Mouse (Mus musculus) MEL-GATA-1-ER (cell line): ENCODE measurements around the gene Mybl2.
"Not testable (repeated sequence)": the region's sequence is repeated elsewhere in the genome, so short reads cannot be mapped to it uniquely, and the experiment has no call there.

Experiments
- DNase-seq: peaks from one replicate; pipeline ENCODE4 v3.0.0-alpha.2; 2012; ENCODE audit warnings: low read depth; ENCODE audit errors: extremely low read depth

Gene Mybl2

GRCm38 (mm10) chr2:163054335-163054840 lies at the start of gene Mybl2:
Gene Mybl2 (plus strand): TSS chr2:163054687.
- DNase-seq, result peak; percentile 90

- DNase-seq, result no peak
Observed at GRCm38 (mm10) chr2:163007299-163007698, 47.2 kb upstream of the Mybl2 start.

- DNase-seq, result peak; percentile 58
Observed at GRCm38 (mm10) chr2:163016916-163017743, 37.4 kb upstream of the Mybl2 start, which contains the start of gene Ift52. Gene Ift52 (plus strand): TSS chr2:163017354.

GRCm38 (mm10) chr2:163031289-163031688 lies 23.2 kb upstream of the Mybl2 start:
- DNase-seq, result no peak

- no peak for DNase-seq
Observed at GRCm38 (mm10) chr2:163031757-163032156, 22.7 kb upstream of the Mybl2 start.

- no peak for DNase-seq
Observed at GRCm38 (mm10) chr2:163032622-163033021, 21.9 kb upstream of the Mybl2 start.

GRCm38 (mm10) chr2:163039940-163040339 lies 14.5 kb upstream of the Mybl2 start:
- DNase-seq, result no peak

GRCm38 (mm10) chr2:163048125-163048524 lies 6.4 kb upstream of the Mybl2 start:
- no peak for DNase-seq

GRCm38 (mm10) chr2:163049116-163049515 lies 5.4 kb upstream of the Mybl2 start:
- no peak for DNase-seq

GRCm38 (mm10) chr2:163051691-163052090 lies 2.8 kb upstream of the Mybl2 start:
- no peak for DNase-seq

GRCm38 (mm10) chr2:163052101-163052500 lies 2.4 kb upstream of the Mybl2 start:
- no peak for DNase-seq

- DNase-seq, result no peak
Observed at GRCm38 (mm10) chr2:163052826-163053225, 1.7 kb upstream of the Mybl2 start.

GRCm38 (mm10) chr2:163054891-163055494 lies 506 bp downstream of the Mybl2 start:
- DNase-seq, result peak; percentile 35

GRCm38 (mm10) chr2:163055715-163056114 lies 1.2 kb downstream of the Mybl2 start:
- DNase-seq, result peak; percentile 33

GRCm38 (mm10) chr2:163056584-163056983 lies 2.1 kb downstream of the Mybl2 start:
- no peak for DNase-seq

GRCm38 (mm10) chr2:163058981-163059380 lies 4.5 kb downstream of the Mybl2 start:
- not testable (repeated sequence) for DNase-seq

- no peak for DNase-seq
Observed at GRCm38 (mm10) chr2:163060630-163061029, 6.1 kb downstream of the Mybl2 start.

GRCm38 (mm10) chr2:163061203-163062118 lies 7.0 kb downstream of the Mybl2 start:
- DNase-seq, result peak; percentile 39

GRCm38 (mm10) chr2:163062119-163062508 lies 7.6 kb downstream of the Mybl2 start:
- no peak for DNase-seq

- no peak for DNase-seq
Observed at GRCm38 (mm10) chr2:163066326-163066725, 11.8 kb downstream of the Mybl2 start.

GRCm38 (mm10) chr2:163067233-163067632 lies 12.7 kb downstream of the Mybl2 start:
- DNase-seq, result no peak
